Mouse (Mus musculus) lung, embryonic 15.5 days (tissue): ENCODE results near the gene Rgs3. TPM values are rescaled to one million over a fixed set of nuclear protein-coding genes. Genes with fewer than 3 reads are reported as not detected.
A peak's percentile ranks its signal among the peaks of the same experiment; 100 is the strongest.

Source experiments
- ATAC-seq: fragments of 200-750 bp; cut with Nextera tagmentation; 2 replicates; pipeline ENCODE4 v1.8.0; 2017; ENCODE audit warnings: moderate number of reproducible peaks, borderline replicate concordance; ENCODE audit not compliant: low FRiP score, low TSS enrichment; ENCODE audit errors: extremely low read depth
- H3K27ac ChIP-seq: fragments of 300-500 bp; sonication (generic); 2 replicates; pipeline ENCODE4 v1.5.1; 2015; ENCODE audit warnings: moderate library complexity, mild to moderate bottlenecking, inconsistent platforms
- H3K27me3 ChIP-seq: fragments of 300-500 bp; sonication (generic); 2 replicates; pipeline ENCODE4 v1.6.1; 2015; ENCODE audit warnings: inconsistent platforms
- H3K36me3 ChIP-seq: fragments of 300-500 bp; sonication (generic); 2 replicates; pipeline ENCODE4 v1.6.1; 2015; ENCODE audit warnings: inconsistent platforms
- H3K4me1 ChIP-seq: fragments of 300-500 bp; sonication (generic); 2 replicates; pipeline ENCODE4 v1.6.1; 2015; ENCODE audit warnings: inconsistent platforms
- H3K4me2 ChIP-seq: fragments of 300-500 bp; sonication (generic); 2 replicates; pipeline ENCODE4 v1.6.1; 2015; ENCODE audit warnings: inconsistent platforms, mild to moderate bottlenecking, moderate library complexity
- H3K4me3 ChIP-seq: fragments of 300-500 bp; sonication (generic); 2 replicates; pipeline ENCODE4 v1.5.1; 2015; ENCODE audit warnings: mild to moderate bottlenecking, inconsistent platforms
- H3K9ac ChIP-seq: fragments of 300-500 bp; sonication (generic); 2 replicates; pipeline ENCODE4 v1.6.1; 2015; ENCODE audit warnings: inconsistent platforms
- H3K9me3 ChIP-seq: fragments of 300-500 bp; sonication (generic); 2 replicates; pipeline ENCODE4 v1.6.1; 2016; ENCODE audit warnings: inconsistent platforms
- WGBS: fragments of 180-500 bp; shearing (Covaris S2); methylation state at CpG from one replicate; pipeline ENCODE4 v1.1.7; 2015; 5-methylcytosine and 5-hydroxymethylcytosine counted together
- polyA plus RNA-seq: library from polyadenylated mRNA; unstranded; fragments of >200 nt; fragmentation: Nextera tagmentation; extraction: Ambion mirVana; gene quantifications from 2 replicates; pipeline ENCODE4 v1.2.1, GENCODE M21; 2015

Rgs3 gene
- polyA plus RNA-seq, 1 experiment from 2014 or later: 53.5 TPM

DNA sequence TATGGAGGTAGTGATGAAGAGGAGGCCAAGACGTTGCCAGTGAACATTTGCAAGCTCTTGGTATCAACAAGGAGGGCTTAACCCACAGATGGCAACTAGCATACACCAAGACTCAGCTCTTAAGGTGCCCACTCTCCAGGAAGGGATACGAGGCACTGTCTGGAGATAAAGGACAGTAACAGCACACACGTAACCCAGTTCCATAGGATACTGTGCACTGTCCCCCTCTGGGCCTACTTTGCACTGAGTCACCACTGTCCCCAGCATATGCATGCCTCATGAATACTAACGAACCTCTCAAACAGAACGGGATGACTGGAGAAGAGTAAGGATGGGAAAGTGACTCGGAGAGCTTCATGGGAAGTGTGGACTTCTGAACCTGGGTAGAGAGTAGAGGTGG is 48.2 kb downstream of the Rgs3 start:
- H3K27me3 ChIP-seq: no peaks in the 10 kb centered on the region
- no peaks in the 10 kb centered on the region for H3K36me3 ChIP-seq
- no peak for ATAC-seq
- H3K9me3 ChIP-seq: no peaks in the 10 kb centered on the region
- H3K4me2 ChIP-seq: no peak overlapping the region
- no peak overlapping the region for H3K9ac ChIP-seq
- no peak overlapping the region for H3K4me3 ChIP-seq
- H3K27ac ChIP-seq: peak overlapping the region; percentile 52; the same call in 1 of the 2 replicates
- peaks cover 8% of the 10 kb centered on the region for H3K4me1 ChIP-seq
- 79% methylated on average over 6 of the region's 6 CpGs for WGBS

DNA sequence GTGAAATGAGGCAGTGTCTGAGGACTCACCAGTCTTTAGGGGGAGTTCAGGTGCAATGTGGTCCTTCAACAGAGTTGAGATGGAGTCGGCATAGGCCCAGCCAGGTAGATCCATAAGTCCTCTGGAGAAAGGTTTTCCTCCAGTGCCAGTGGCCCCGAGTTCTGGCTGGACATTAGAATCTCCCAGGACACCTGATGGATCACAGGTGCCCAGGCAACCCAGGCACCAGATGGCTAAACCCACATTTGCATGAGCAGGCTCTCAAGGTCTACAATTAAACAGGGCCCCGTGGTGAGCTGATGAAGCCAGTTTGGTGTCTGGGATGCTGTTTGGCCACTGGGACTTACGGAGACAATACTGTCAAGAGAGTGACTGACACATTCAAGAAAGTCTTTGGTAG is 49.7 kb downstream of the Rgs3 start:
- no peak overlapping the region for H3K27ac ChIP-seq
- H3K27me3 ChIP-seq: no peaks in the 10 kb centered on the region
- no peak overlapping the region for H3K4me2 ChIP-seq
- H3K9ac ChIP-seq: no peak overlapping the region
- no peaks in the 10 kb centered on the region for H3K9me3 ChIP-seq
- no peak overlapping the region for H3K4me3 ChIP-seq
- no peak for ATAC-seq
- peaks cover 23% of the 10 kb centered on the region for H3K4me1 ChIP-seq
- no peaks in the 10 kb centered on the region for H3K36me3 ChIP-seq
- WGBS: 80% methylated on average over 4 of the region's 4 CpGs

DNA sequence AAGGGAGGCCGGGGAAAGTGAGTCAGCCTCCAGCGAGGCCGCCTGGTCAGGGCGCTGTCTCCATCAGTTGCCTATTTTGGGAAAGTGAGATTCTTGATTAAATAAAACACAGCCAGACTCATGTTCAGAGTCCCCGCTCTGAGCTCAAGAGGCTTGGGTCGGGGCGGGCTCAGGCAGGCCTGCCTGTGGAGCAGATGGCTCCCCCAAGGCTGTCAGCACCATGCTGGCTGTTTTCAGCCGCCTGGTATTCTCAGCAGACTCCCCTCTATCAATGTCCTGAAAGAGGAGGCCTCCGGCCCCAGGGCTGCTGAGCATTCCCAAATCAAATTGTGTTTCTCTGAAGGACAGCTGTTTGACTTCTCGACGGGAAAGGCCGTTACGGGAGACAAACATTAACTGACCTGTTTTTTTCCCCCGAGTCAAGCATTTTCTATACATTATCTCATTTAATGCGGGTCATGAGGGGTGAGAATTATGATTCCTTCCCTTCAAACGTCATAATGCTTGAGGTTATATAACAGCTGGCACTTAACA is 50.6 kb downstream of the Rgs3 start:
- Histone ChIP-seq H3K9ac (no peak overlapping the region), H3K9me3 (no peaks in the 10 kb centered on the region), H3K4me3 (no peak overlapping the region), H3K27ac (no peak overlapping the region), H3K27me3 (no peaks in the 10 kb centered on the region), H3K4me2 (no peak overlapping the region), H3K36me3 (no peaks in the 10 kb centered on the region), H3K4me1 (peaks cover 23% of the 10 kb centered on the region)
- ATAC-seq: no peak
- 46% methylated on average over 16 of the region's 16 CpGs for WGBS

DNA sequence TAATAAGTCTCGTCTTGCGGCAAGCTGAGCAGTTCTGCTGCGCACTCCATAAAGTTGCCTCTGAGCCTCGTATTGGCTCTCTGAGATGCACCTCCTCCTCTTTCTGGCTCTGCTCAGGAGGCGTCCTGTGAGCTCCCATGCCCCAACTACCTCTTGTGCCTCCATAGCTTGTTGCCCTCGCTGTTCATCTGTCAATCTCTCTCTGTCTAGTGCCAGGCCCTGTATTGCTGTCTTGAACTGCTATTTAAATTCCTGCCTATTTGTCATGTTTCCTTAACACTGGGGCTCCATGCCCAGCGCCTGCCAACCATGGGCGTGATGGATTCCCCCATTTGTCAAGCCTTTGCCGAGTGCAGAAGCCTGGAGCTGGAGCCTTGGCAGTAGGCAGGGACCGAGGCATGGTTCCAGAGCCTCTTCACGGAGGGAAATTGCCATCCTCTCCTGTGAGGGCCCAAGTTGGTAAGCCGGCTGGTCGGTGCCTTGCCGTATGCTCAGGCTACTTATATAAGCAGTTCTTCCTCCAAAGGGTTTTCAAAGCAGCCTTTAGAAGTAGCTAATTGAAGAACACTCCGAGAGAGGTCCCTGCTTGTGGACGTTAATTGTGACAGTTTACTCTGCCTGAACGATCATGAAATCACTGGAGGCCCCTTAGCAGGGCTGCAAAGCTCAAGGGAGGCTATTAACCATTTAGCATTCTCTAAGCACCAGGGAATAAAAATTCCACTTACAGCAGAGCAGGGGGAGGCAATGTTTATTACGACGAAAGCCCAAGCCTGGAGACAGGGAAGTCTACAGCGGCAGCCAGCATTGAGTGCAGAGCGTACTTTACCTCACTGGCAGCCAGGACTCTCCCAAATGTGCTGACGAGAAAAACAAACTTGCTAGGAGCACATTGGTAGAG is 53.2 kb downstream of the Rgs3 start:
- no peak overlapping the region for H3K9ac ChIP-seq
- 44% methylated on average over 22 of the region's 22 CpGs for WGBS
- no peaks in the 10 kb centered on the region for H3K9me3 ChIP-seq
- no peak overlapping the region for H3K4me2 ChIP-seq
- H3K4me3 ChIP-seq: no peak overlapping the region
- no peaks in the 10 kb centered on the region for H3K36me3 ChIP-seq
- peak overlapping the region; percentile 46 for H3K27ac ChIP-seq
- ATAC-seq: no peak; the same call in 1 of the 2 replicates
- H3K27me3 ChIP-seq: no peaks in the 10 kb centered on the region
- peaks cover 21% of the 10 kb centered on the region for H3K4me1 ChIP-seq

DNA sequence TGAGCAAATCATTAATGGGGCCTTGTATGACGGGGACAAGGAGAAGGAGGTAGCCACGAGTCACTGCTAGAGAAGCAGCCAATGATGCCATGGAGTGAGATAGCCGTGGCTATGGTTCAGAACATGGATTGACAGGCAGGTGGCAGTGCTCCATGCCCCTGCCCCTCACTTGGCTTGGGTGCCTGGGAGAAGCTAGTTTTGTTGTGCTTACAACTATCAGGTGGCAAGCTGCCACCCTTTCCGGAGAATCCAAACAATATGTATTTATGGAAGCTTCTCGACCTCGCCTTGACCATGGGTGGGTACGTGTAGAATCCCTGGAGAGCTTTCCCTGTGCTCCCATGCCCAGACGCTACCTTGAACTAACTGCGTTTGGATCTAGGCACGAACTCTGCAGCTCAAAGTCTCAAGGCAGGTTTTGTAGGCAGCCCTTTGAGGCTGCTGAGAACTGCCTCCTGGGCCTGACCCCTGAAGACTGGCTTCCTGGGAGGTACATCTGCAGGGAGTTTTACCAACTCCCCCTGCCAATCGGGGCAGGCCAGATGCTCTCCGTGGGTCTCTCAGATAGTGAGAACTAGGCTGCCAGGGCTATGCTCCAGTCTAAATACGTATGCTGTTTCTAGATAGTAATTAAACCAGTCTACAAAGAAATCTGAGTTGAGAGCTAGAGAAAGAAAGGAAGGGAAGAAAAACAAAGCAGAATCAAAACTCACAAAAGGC is 54.2 kb downstream of the Rgs3 start:
- no peak overlapping the region for H3K4me3 ChIP-seq
- no peaks in the 10 kb centered on the region for H3K27me3 ChIP-seq
- H3K9me3 ChIP-seq: no peaks in the 10 kb centered on the region
- H3K4me1 ChIP-seq: peaks cover 31% of the 10 kb centered on the region
- H3K27ac ChIP-seq: peak overlapping the region; percentile 46; the same call in 1 of the 2 replicates
- no peak overlapping the region for H3K4me2 ChIP-seq
- H3K9ac ChIP-seq: no peak overlapping the region
- no peaks in the 10 kb centered on the region for H3K36me3 ChIP-seq
- WGBS: 62% methylated on average over 13 of the region's 13 CpGs
- ATAC-seq: no peak

DNA sequence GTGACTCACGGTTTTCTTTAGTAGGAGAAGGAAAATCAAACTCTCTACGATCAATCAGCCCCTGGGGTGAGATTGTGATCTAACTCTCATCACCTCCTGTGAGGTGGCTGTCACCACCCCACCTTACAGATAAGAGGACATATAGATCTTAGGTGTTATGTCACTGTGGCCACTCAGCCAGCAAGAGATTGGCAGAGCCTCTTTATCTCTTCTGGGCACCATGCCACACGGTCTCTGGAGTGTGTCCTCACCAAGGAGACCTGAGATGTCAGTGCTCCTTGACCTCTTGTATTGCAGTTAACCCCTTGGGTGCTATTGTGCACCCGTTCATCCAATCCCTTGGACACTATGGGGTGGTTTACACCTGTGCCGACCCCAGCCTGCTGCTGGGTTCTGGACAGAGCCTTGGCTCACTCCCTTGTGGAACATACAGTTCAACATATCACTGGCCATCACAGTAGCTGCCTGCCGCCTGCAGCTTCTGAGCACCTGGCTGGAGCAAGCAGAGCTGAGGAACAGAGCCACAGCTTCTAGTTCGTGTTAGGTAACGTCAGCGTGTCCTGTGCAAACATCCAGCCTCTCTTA is 58.3 kb downstream of the Rgs3 start:
- Histone ChIP-seq H3K36me3 (no peaks in the 10 kb centered on the region), H3K27ac (0 out of 2 replicates have a peak overlapping the region, but pooled peaks have one; percentile 76), H3K4me1 (peaks cover 38% of the 10 kb centered on the region), H3K4me3 (no peak overlapping the region), H3K9ac (no peak overlapping the region), H3K9me3 (no peaks in the 10 kb centered on the region), H3K4me2 (no peak overlapping the region), H3K27me3 (no peaks in the 10 kb centered on the region)
- 51% methylated on average over 9 of the region's 9 CpGs for WGBS
- no peak for ATAC-seq

DNA sequence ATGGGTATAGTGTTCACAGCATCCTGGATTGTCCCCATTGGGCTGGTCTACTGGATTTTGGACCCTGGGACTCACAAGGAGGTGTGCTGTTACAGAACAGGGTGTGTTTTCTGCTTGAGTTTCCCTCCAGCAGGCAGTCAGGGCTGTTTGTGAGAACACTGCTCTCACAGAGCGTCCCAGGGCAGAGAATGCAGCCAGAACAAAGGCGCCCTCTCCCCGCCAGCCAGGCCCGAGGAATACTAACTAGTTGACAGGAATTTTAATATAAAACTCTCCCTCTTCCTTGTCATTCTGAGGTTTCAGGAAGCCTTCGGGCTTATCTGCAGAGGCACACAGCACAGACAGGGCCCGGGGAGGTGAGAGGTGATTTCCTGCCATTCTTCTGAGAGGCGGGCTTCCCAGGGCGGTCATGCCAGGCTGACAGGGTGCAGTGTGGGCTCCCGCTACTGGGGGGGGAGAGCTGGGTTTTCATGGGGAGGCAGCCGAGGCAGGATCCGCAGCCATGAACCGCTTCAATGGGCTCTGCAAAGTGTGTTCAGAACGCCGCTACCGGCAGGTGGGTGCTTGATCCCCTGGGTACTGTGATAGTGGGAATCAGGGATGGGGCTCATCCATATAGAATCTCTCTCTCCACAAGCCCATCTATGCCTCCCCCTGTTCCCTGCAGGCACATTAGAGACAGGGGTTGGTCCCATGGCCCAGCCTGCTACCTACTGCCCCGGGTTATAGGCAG is 59.8 kb downstream of the Rgs3 start:
- H3K27ac ChIP-seq: peak overlapping the region; percentile 79
- H3K9me3 ChIP-seq: no peaks in the 10 kb centered on the region
- H3K4me3 ChIP-seq: peak overlapping the region; percentile 34
- peak overlapping the region; percentile 11; the same call in 1 of the 2 replicates for H3K9ac ChIP-seq
- no peaks in the 10 kb centered on the region for H3K27me3 ChIP-seq
- peak; percentile 78 for ATAC-seq
- H3K4me1 ChIP-seq: peaks cover 25% of the 10 kb centered on the region
- 39% methylated on average over 16 of the region's 16 CpGs for WGBS
- H3K36me3 ChIP-seq: no peaks in the 10 kb centered on the region
- H3K4me2 ChIP-seq: peak overlapping the region; percentile 17; the same call in 1 of the 2 replicates

DNA sequence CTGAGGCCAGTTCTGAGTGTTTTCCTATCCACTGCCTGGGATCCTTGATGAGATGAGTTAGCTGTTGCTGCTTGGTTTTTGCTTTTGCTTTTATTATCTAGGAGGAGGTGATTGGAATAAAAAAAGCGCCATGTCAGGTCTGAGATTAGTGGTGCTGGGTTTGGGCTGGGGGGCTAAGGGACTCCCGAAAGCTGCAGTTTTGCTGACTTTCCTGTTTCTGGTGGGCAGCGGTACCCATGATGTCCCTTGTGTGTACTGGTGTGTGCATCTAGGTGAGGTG is 60.3 kb downstream of the Rgs3 start:
- H3K4me1 ChIP-seq: peaks cover 28% of the 10 kb centered on the region
- H3K9me3 ChIP-seq: no peaks in the 10 kb centered on the region
- peak overlapping the region; percentile 79 for H3K27ac ChIP-seq
- WGBS: 72% methylated on average over 3 of the region's 3 CpGs
- H3K36me3 ChIP-seq: no peaks in the 10 kb centered on the region
- ATAC-seq: no peak
- peak overlapping the region; percentile 17; the same call in 1 of the 2 replicates for H3K4me2 ChIP-seq
- peak overlapping the region; percentile 11; the same call in 1 of the 2 replicates for H3K9ac ChIP-seq
- H3K4me3 ChIP-seq: peak overlapping the region; percentile 34
- no peaks in the 10 kb centered on the region for H3K27me3 ChIP-seq

DNA sequence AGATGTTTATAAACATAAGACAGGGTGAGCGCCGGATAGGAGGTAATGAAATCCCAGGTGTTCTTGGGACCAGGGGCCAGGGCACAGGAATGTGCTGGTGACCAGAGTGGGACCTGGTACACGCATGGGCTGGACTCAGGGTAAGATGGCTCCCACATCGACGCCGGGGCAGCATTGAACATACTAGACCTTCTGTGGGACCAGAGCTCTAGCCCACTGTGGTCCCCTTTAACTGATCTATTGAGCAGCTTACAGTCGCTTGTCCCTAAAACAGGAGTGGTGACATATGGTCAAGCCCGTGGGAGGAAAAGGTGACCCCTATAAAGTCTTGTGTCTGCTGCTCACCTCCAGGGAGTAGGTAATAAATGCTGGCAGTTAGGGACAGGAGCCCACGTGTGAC is 61.5 kb downstream of the Rgs3 start:
- Histone ChIP-seq H3K9me3 (no peaks in the 10 kb centered on the region), H3K4me1 (peaks cover 40% of the 10 kb centered on the region), H3K27me3 (no peaks in the 10 kb centered on the region), H3K4me3 (peak overlapping the region; percentile 34), H3K36me3 (no peaks in the 10 kb centered on the region), H3K9ac (no peak overlapping the region), H3K4me2 (peak overlapping the region; percentile 42), H3K27ac (peak overlapping the region; percentile 88; the same call in 1 of the 2 replicates)
- WGBS: 79% methylated on average over 9 of the region's 9 CpGs
- no peak for ATAC-seq

DNA sequence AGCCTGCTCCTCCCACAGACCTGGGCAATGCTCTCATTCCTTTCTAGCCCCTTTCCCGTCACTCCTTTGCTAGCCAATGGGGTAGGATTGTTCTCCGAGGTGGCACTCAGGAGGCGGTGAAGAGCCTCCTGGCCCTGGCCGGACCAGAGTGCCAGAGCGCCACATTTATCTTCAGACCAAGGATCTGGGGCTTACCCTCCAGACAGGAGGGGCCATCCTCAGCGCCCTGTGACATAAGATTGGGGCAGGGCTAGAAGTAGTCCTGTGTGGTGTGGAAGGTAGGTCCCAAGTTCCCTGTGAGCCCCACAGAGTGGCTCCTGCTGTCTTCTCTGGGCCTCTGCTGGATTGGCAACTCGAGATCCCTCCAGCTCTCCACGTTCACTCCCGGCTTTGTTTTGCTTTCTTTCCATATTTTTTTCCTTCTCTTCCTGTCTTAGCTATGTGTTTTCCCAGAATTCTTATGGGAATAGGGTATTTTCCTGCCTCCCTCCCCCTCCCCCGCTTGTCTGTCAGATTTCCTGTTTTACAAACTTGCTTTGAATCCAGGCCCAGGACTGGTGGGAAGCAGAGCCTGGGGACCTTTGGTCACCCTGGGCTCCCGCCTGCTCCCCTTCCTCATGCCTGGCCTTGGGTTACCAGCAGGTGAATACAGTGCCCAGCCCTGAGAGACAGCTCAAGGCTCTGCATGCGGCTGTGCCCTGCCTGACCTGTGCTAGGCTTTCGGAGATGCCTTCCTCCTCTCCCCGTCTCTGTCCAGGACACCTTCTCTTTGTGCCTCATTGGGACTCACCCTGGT is 62.4 kb downstream of the Rgs3 start:
- 50% methylated on average over 14 of the region's 14 CpGs for WGBS
- Histone ChIP-seq H3K27me3 (no peaks in the 10 kb centered on the region), H3K27ac (peak overlapping the region; percentile 88), H3K4me2 (peak overlapping the region; percentile 42), H3K36me3 (no peaks in the 10 kb centered on the region), H3K9me3 (no peaks in the 10 kb centered on the region), H3K4me1 (peaks cover 49% of the 10 kb centered on the region), H3K9ac (0 out of 2 replicates have a peak overlapping the region, but pooled peaks have one; percentile 11), H3K4me3 (peak overlapping the region; percentile 34)
- no peak; the same call in 1 of the 2 replicates for ATAC-seq
